Mouse (Mus musculus) forebrain, postnatal 0 days (tissue): ENCODE results near the gene Cerk. TPM values are rescaled to one million over a fixed set of nuclear protein-coding genes. Genes with fewer than 3 reads are reported as not detected.
"Not testable (repeated sequence)": the region's sequence is repeated elsewhere in the genome, so short reads cannot be mapped to it uniquely, and the experiment has no call there.

Experiments used
- ATAC-seq: fragments of 200-750 bp; cut with Nextera tagmentation; 2 replicates; pipeline ENCODE4 v1.8.0; 2017; ENCODE audit warnings: mild to moderate bottlenecking, moderate library complexity
- DNase-seq: peaks from one replicate; pipeline ENCODE4 v3.0.0-alpha.2; 2015
- H3K27ac ChIP-seq: fragments of 300-500 bp; sonication (generic); 2 replicates; pipeline ENCODE4 v1.5.1; 2014; ENCODE audit warnings: low read depth, mild to moderate bottlenecking, antibody characterized with exemption, low read length, moderate library complexity, mixed read lengths
- H3K27me3 ChIP-seq: fragments of 300-500 bp; sonication (generic); 2 replicates; pipeline ENCODE4 v1.6.1; 2014; ENCODE audit warnings: mild to moderate bottlenecking, low read length, mixed read lengths; ENCODE audit not compliant: insufficient read depth
- H3K36me3 ChIP-seq: fragments of 300-500 bp; sonication (generic); 2 replicates; pipeline ENCODE4 v1.6.1; 2014; ENCODE audit warnings: mild to moderate bottlenecking, moderate library complexity; ENCODE audit not compliant: insufficient read depth
- H3K4me1 ChIP-seq: fragments of 300-500 bp; sonication (generic); 2 replicates; pipeline ENCODE4 v1.6.1; 2014; ENCODE audit warnings: antibody characterized with exemption; ENCODE audit not compliant: insufficient read depth
- H3K4me2 ChIP-seq: fragments of 300-500 bp; sonication (generic); 2 replicates; pipeline ENCODE4 v1.6.1; 2014; ENCODE audit warnings: low read depth, mild to moderate bottlenecking, moderate library complexity
- H3K4me3 ChIP-seq: fragments of 300-500 bp; sonication (generic); 2 replicates; pipeline ENCODE4 v1.5.1; 2014; ENCODE audit warnings: low read depth, low read length, mixed read lengths
- H3K9ac ChIP-seq: fragments of 300-500 bp; sonication (generic); 2 replicates; pipeline ENCODE4 v1.6.1; 2014; ENCODE audit warnings: mild to moderate bottlenecking
- H3K9me3 ChIP-seq: fragments of 300-500 bp; sonication (generic); 2 replicates; pipeline ENCODE4 v1.6.1; 2016; ENCODE audit warnings: low read length
- CTCF ChIP-seq: sonication (generic); IDR thresholded peaks from 2 replicates; pipeline ENCODE4 v1.5.1; 2016; ENCODE audit warnings: antibody characterized with exemption, control low read depth, low read depth
- WGBS: fragments of 180-500 bp; shearing (Covaris S2); extraction: QIAGEN DNeasy Blood & Tissue Kit; methylation state at CpG from one replicate; pipeline ENCODE4 v1.1.7; 2014; 5-methylcytosine and 5-hydroxymethylcytosine counted together
- polyA plus RNA-seq: library from polyadenylated mRNA; unstranded; fragments of >200 nt; fragmentation: Nextera tagmentation; extraction: Ambion mirVana; gene quantifications from 2 replicates; pipeline ENCODE4 v1.2.1, GENCODE M21; 2015
- total RNA-seq: library from RNA; depleted of rRNA; stranded (reverse); fragments of >200 nt; gene quantifications from 2 replicates; pipeline ENCODE4 v1.2.3, GENCODE M21; 2014

Gene Cerk
- total and polyA plus RNA-seq, 2 experiments from 2014 or later: 18.0 to 32.9 TPM

GRCm38 (mm10) chr15:86229088-86229487, 43.1 kb upstream of the Cerk start:
- H3K27me3 ChIP-seq: no peaks in the 10 kb centered on the region
- no peaks in the 10 kb centered on the region for H3K9me3 ChIP-seq
- no peaks in the 10 kb centered on the region for H3K36me3 ChIP-seq
- no peak overlapping the region for H3K4me3 ChIP-seq
- 84% methylated on average over 8 of the region's 8 CpGs for WGBS
- no peak for ATAC-seq
- TF ChIP-seq CTCF: no peak
- no peaks in the 10 kb centered on the region for H3K4me1 ChIP-seq
- H3K9ac ChIP-seq: no peak overlapping the region
- H3K27ac ChIP-seq: no peak overlapping the region
- H3K4me2 ChIP-seq: no peak overlapping the region
- no peak for DNase-seq

DNA sequence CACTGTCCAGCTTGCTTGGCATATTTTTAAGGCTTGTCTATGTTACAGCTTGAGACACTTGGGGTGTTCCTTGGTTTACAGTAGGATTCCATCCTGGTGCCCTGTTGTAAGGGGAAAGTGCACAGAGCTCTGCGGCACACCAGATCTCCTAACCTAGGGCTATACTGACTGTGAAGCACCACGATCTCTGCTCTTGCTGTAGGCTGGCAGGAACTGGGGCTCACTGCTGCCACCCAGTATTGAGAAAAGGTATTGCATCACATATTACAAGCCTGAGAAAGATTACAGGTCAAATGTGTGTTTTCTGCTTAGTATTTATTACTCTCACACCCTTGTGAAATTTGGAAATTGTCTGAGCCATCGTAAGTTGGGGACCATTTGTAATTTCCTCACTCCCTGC, 42.2 kb upstream of the Cerk start:
- peak; percentile 76 for TF ChIP-seq CTCF
- Histone ChIP-seq H3K9me3 (no peaks in the 10 kb centered on the region), H3K4me1 (no peaks in the 10 kb centered on the region), H3K4me3 (no peak overlapping the region), H3K9ac (no peak overlapping the region), H3K4me2 (no peak overlapping the region), H3K27me3 (no peaks in the 10 kb centered on the region), H3K36me3 (no peaks in the 10 kb centered on the region), H3K27ac (no peak overlapping the region)
- ATAC-seq (peak; percentile 51; the same call in 1 of the 2 replicates), DNase-seq (peak; percentile 44)
- WGBS: 44% methylated on average over 3 of the region's 3 CpGs

- no peak overlapping the region for H3K9ac ChIP-seq
- no peak overlapping the region for H3K4me2 ChIP-seq
- TF ChIP-seq CTCF: no peak
- no peaks in the 10 kb centered on the region for H3K4me1 ChIP-seq
- H3K9me3 ChIP-seq: no peaks in the 10 kb centered on the region
- no peaks in the 10 kb centered on the region for H3K36me3 ChIP-seq
- no peaks in the 10 kb centered on the region for H3K27me3 ChIP-seq
- H3K4me3 ChIP-seq: no peak overlapping the region
- WGBS: 90% methylated on average over 2 of the region's 2 CpGs
- ATAC-seq (no peak), DNase-seq (no peak)
- H3K27ac ChIP-seq: no peak overlapping the region
These were observed 41.0 kb upstream of the Cerk start for GRCm38 (mm10) chr15:86226968-86227367.

DNA sequence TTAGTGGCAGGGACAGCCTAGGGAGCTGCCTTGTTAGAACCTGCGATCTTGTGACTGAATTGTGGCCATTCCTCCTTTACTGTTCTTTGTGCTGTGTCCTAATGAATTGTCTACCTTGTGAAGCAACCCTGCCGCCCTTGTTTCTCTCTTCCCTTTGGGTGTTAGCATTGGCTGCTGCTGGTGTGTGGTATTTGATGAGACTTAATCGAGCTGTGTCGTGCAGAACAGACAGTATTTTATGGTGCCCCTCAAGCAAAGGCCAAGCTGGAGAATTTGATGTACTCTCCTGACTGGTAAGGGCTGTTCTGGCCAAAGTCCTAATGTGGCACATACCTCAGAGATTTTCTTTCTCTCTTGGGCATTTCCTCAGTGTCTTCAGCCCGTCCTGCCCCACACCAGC, 40.3 kb upstream of the Cerk start:
- DNase-seq (no peak), ATAC-seq (no peak)
- H3K4me2 ChIP-seq: no peak overlapping the region
- H3K9me3 ChIP-seq: no peaks in the 10 kb centered on the region
- H3K36me3 ChIP-seq: no peaks in the 10 kb centered on the region
- H3K4me1 ChIP-seq: no peaks in the 10 kb centered on the region
- H3K27ac ChIP-seq: no peak overlapping the region
- no peak overlapping the region for H3K9ac ChIP-seq
- no peak overlapping the region for H3K4me3 ChIP-seq
- no peaks in the 10 kb centered on the region for H3K27me3 ChIP-seq
- TF ChIP-seq CTCF: no peak
- WGBS: 87% methylated on average over 5 of the region's 5 CpGs

- Histone ChIP-seq H3K4me1 (no peaks in the 10 kb centered on the region), H3K9me3 (no peaks in the 10 kb centered on the region), H3K9ac (no peak overlapping the region), H3K4me2 (no peak overlapping the region), H3K27ac (no peak overlapping the region), H3K27me3 (no peaks in the 10 kb centered on the region), H3K36me3 (no peaks in the 10 kb centered on the region), H3K4me3 (no peak overlapping the region)
- WGBS: 83% methylated on average over 7 of the region's 7 CpGs
- DNase-seq: no peak
- TF ChIP-seq CTCF: no peak
- ATAC-seq: no peak
These were observed 39.1 kb upstream of the Cerk start for GRCm38 (mm10) chr15:86224972-86225551.

- H3K9me3 ChIP-seq: not testable (repeated sequence)
These were observed 36.0 kb upstream of the Cerk start for GRCm38 (mm10) chr15:86221901-86222300.

GRCm38 (mm10) chr15:86221369-86221768, 35.4 kb upstream of the Cerk start:
- no peak for TF ChIP-seq CTCF
- ATAC-seq: no peak

More at GRCm38 (mm10) chr15:86221901-86222300, 36.0 kb upstream of the Cerk start:
- not testable (repeated sequence) for H3K36me3 ChIP-seq, H3K4me1 ChIP-seq, H3K27me3 ChIP-seq, H3K9ac ChIP-seq, ATAC-seq, DNase-seq, H3K4me3 ChIP-seq, H3K27ac ChIP-seq, H3K4me2 ChIP-seq
- WGBS: 85% methylated on average over 11 of the region's 11 CpGs

More at GRCm38 (mm10) chr15:86221369-86221768, 35.4 kb upstream of the Cerk start:
- no peaks in the 10 kb centered on the region for H3K9me3 ChIP-seq
- H3K27ac ChIP-seq: no peak overlapping the region
- WGBS: 81% methylated on average over 4 of the region's 4 CpGs
- H3K9ac ChIP-seq: no peak overlapping the region
- H3K27me3 ChIP-seq: no peaks in the 10 kb centered on the region
- no peak overlapping the region for H3K4me3 ChIP-seq
- DNase-seq: no peak
- no peaks in the 10 kb centered on the region for H3K4me1 ChIP-seq
- H3K36me3 ChIP-seq: no peaks in the 10 kb centered on the region
- no peak overlapping the region for H3K4me2 ChIP-seq
